Mouse (Mus musculus) adrenal gland, adult 8-10 months (tissue): ENCODE results near the gene Cubn. TPM values are rescaled to one million over a fixed set of nuclear protein-coding genes. Genes with fewer than 3 reads are reported as not detected.

Experiments
- DNase-seq: peaks from one replicate; pipeline ENCODE4 v3.0.0; 2022
- total RNA-seq, 4 experiments: library from RNA; stranded (reverse); gene quantifications; 2 replicates each; pipeline ENCODE4 v1.2.4; 2022

The Cubn gene
- total RNA-seq, 4 experiments from 2014 or later, result 0.17 to 0.37 (median 0.21) TPM

DNA sequence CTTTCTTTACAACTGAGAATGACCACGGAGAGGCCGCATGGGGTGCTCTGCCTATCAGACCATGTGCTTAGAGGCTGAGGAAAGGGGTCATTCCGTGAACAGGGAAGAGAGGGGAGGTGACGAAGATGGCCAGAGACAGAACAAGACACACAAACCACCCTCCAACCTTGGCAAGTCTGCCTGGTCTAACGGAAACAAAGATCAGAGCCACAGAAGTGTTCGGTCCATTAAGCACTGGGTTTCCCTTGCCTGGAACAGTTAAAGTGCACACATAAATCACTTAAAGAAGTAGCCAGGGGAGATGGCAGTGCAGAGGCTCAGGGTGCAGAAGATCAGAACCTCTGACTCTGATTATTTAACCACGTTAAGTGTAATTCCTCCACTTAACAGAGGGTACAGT lies 257.7 kb downstream of the Cubn start:
- no peak for DNase-seq

GRCm38 (mm10) chr2:13233254-13233835 lies 258.3 kb downstream of the Cubn start:
- DNase-seq, result no peak

DNA sequence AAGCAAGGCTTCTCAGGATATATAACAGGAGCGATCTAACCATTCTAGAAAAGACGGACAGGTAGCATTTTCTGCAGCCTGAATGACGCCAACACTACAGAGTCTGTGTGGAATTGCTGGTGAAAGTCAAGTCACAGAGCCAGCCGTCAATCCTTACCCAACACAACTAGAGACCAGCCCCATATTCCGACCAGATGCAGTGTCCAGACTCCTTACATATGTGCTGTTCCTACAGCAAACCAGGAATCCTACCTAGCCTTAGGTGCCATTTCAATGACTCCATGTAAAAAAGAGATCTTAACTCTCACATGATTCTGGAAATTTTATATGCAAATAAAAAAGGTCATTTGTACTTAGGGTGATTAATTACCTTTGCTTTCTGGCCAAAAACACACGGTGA lies 259.3 kb downstream of the Cubn start:
- no peak for DNase-seq

DNA sequence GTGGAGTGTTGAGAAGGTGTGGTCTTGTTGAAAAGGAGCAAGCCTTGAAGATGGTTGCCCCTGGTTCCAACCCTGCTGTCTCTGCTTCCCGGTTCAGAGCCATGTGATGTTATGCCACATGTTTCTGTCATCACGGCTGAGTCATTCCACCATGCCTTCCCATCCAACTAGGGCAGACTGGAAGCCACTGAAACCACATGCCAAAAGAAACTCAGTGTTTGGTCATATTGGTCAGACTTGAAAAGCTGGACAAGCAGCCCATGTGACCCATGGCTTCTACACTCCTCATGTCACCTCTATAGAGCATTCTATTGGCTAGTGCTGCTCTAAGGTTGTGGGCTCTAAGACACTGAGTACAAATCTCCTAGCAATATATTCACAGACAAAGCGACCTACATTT lies 261.9 kb downstream of the Cubn start:
- DNase-seq, result no peak

Other genes with a start within 250 kb of the Cubn start
- 10 to 100 TPM; 64.5 to 81.6 (median 74.6) TPM for gene Rsu1, start 220.4 kb downstream of the Cubn start, total RNA-seq
- gene Trdmt1, start 52.9 kb upstream of the Cubn start, total RNA-seq, result 1 to 10 TPM; 3.6 to 8.0 (median 5.1) TPM
- 100 to 1,000 TPM; 106 to 291 (median 155) TPM for gene Vim, start 82.1 kb upstream of the Cubn start, total RNA-seq